Mouse (Mus musculus): ENCODE measurements at regions not wholly inside any gene's neighbourhood (a gene's known extent, or its start where the extent isn't known, plus 50 kb on each side); places are given as distances from the start of the nearest gene placed in this dataset.
"Not testable (repeated sequence)": the region's sequence is repeated elsewhere in the genome, so short reads cannot be mapped to it uniquely, and the experiment has no call there.

DNA sequence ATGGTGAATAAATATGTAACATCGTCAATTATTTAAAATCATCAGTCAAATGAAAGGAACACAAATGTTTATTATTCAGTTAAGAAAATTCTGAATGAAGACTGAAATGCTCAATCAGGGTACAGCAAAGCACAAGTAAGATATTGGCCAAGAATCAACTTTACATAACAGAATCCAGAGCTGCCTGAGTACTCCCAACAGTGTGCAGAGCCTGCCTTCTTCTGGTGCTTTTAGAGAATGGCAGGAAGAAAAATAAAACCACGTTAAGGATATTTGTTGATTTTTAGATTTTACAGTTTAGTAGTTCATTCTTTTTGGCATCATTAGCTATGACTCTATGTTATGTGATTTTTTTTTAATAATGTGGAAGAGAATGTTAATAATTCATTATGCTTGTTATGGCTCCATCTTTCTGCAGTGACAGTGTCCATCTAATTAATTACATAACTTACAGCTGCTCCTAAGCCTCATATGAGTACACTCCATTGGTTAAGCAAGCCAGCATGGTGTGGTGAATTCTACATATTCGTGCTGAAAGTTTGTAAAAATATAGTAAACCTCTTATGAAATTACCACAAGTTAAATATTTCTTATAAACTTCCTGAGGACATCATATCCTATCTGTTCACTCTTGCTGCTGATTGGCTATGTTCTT lies 579.0 kb downstream of the Kcna4 start:
- peak; percentile 4 for DNase-seq

DNA sequence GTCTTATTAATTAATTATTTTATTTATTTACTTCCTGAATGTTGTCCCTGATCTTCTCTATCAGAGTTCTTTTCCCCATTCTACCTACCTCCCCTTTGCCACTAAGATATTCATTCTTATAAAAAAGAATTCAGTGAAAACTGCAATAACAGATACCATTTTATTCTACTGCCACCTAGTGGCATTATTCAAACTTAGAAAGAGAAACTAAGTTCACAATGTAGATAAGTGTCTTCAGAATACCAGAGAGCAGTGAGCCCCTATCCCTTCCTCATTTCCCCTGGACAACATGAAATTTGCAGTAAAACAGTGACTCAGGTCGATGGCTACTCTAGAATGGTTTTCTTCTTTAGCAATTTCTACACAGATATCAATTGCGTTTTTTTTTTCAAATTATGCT lies 589.2 kb downstream of the Kcna4 start:
- peak; percentile 16 for DNase-seq

DNA sequence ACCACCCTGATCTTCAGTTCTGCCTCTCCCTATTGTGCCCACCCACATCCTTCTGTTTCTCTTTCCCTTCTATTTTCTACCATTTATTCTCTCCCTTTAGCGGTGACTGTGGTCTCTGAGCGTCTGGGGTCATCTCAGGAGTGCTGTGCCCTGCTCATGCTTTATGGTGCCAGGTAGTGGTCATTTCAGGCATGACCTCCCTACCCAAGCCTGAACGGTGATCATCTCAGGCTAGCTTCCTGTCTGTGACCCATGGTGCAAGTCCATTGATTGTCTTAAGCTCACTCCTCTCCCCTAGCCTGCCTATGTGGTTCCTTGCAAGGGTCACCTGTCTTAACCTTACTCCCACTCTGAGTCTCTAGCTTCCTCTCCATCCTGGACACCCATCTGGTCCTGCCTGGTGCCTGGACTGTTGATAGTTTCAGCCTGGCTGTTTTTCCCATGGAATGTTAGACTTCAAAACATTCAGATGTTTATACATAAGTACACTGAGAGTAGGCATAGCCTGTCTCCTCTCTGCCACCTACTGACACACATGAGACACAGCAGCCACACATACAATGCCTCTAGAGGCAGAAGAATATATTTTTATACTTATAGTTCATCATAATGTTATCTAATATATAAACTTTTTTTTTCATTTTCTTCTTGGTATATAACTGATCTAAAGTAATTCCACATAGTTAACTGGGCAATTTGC lies 595.8 kb downstream of the Kcna4 start:
- no peak for DNase-seq

DNA sequence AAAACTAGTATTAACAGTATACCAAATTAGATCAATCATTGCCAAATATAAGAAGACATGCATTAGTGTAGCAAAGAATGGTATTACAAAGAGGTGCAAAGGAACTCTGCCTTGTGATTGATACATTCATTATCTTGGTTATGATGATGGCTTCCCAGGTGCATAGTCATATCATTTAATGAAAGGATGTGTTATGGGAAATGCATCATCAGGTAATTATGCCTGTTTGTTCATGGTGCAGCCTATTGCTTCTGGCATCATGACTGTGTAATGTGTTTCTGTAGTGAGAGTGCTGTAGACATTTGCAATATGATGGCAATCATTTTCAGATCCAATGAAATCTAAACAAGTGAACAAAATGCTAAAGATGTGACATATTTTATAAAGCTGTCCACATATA lies 597.8 kb downstream of the Kcna4 start:
- no peak for DNase-seq

DNA sequence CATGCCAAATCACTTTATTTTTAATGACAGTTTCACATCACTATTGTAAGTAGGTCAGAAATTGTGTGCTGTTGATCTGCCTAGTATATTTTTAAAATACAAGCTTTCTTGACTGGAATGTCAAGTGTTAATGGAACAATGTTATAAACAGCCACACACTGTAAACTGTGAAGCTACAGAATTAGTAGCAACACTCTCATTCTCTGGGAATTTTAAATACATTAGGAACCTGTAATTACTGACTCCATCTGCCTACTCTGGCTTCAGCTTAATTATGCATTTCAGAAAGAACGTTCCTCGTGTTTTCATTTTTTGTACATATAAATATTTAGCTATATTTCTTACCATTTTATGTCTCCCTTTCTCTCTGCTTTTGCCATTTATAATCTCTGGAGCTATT lies 634.7 kb downstream of the Kcna4 start:
- no peak for DNase-seq

DNA sequence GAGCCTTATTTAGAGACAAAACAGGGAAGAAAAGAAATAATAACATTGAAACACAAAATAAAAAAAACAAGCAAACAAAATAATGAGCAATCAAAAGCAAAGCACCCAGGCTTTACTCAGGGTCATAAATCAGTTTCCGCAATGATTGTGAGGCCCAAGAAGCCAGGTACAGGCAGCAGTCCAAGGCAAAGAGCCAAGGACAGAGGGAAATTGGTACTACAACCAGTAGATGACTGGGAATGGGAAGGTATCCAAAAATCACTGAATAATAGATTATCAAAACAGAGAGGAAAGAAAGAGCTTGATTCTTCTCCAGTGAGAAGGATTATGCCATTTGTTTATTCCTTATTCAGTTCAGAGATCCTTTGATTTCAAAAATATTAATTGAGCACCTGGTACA lies 636.2 kb downstream of the Kcna4 start:
- no peak for DNase-seq

DNA sequence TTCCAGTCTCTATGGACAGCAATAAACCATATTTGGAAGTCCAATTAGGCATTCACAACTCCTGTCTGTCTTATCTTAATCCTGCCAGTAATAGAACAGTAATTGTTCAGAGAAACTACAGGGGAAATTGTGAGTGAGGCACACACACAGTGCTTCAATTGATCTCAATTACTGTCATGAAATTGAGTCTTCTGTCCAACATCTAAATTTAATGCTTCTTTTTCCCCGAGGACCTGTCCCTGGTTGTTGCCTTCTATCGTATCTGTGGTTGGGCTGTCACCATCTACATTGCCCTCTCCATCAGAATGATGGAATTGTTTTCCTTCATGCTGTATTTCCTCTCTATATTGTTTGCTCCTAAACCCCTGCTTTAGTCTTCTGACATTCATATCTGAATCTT lies 644.9 kb downstream of the Kcna4 start:
- no peak for DNase-seq

DNA sequence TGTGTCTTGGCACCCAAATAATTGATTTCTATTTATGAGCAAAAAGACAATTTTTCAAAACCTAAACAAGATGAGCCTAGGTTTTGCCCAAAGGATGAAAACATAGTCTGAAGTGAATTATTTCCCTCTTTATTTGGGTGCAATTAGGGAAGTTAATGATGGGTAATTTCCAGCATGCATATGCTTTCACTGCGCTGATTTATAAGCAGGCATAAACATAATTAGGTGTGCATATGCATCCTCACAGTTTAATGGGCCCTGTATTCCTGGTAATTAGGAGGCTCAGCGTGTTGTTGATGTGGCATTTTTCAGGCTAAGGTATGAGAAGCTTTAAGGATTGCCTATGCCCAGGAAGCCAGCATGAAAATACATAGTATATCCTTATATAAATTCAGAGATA lies 645.3 kb downstream of the Kcna4 start:
- no peak for DNase-seq

DNA sequence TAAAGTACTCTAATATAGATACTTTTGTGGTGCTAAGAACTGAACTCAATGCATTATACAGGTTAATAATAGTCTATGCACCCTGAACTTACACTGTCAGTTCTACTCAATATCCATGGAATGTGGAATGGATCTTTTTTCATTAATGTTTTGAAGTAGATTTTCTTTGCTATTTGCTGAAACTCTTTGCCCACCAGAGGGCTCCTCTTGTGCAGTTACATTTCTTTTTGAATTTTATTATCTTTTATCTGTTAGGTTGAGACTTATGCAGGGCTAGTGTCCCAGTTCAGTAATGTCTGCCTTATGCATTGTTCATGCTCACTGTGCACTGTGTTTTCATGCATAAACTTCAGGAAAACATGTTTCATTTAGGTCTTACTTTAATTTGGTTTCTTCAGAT lies 650.9 kb downstream of the Kcna4 start:
- no peak for DNase-seq

DNA sequence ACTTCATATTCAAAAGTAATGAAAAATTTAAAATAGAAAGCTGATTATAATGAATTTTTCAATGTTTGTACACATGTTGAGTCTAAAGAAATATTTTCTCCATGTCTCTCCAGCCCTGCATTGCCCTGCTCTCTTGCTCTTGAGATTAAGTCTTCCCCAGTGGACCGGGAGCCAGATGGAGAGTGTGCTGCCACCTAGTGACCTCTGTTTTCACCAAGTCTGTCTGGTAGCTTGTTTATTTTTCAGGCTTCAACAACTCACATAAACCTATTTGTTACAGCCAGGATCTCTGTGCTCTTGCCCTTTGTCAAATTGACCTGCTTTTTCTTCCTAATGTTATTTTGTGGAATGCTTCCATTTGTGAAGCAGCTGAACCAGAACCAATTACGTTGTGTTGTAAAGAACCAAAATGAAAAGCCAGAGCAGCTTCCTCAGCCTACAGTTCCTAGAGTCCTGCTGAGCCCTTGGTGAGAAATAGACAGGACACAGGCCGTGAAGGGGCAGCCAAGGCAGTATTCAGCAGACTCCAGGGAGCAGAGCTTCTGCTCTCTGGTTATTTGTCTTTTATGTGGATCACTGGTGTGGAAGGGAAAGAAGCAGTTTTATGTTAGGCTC lies 655.5 kb downstream of the Kcna4 start:
- peak; percentile 31 for DNase-seq

DNA sequence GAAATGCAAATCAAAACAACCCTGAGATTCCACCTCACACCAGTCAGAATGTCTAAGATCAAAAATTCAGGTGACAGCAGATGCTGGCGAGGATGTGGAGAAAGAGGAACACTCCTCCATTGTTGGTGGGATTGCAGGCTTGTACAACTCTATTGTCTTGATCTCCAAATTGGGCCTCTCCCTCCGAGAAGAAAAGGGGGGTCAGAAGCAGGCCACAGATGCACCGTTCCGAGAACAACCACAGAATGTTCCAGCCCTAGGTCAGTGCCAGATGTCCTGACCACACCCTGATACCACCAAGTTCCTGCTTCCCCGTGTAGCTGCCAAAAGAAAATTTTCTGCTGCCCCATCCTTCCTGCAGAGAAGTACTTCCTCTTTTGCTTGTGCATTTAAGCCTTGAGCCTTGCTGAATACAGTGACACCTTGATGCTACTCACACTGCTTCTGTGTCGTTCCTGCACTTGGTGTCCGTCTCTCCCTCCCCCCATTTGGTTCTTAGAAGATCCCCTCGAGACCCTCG lies 665.2 kb downstream of the Kcna4 start:
- DNase-seq, result not testable (repeated sequence)

DNA sequence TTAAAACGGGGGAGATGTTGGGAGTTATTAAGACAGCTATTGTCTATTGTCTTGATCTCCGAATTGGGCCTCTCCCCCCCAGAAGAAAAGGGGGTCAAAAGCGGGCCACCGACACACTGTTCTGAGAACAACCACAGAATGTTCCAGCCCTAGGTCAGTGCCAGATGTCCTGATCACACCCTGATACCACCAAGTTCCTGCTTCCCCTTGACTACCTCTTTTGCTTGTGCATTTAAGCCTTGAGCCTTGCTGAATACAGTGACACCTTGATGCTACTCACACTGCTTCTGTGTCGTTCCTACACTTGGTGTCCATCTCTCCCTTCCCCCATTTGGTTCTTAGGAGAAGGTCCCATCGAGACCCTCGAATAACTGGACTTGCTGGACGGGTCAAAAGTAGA lies 673.5 kb downstream of the Kcna4 start:
- not testable (repeated sequence) for DNase-seq

DNA sequence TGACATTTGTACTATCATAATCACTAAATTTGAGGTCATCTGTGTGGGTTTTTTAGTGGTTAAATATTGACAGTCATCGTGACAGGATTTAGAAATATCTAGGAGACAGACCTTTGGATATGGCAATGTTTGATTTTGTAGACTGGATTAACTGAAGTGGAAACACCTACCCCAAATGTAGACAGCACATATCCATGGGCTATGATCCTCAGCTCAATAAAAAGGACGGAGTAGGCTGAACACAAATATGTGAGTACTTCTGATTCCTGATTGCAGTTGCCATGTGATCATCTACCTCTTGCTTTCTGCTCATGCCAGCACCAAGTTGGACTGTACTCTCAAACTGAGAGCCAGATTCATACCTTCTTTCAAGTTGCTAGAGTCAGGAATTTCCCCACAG lies 674.4 kb downstream of the Kcna4 start:
- peak; percentile 15 for DNase-seq

DNA sequence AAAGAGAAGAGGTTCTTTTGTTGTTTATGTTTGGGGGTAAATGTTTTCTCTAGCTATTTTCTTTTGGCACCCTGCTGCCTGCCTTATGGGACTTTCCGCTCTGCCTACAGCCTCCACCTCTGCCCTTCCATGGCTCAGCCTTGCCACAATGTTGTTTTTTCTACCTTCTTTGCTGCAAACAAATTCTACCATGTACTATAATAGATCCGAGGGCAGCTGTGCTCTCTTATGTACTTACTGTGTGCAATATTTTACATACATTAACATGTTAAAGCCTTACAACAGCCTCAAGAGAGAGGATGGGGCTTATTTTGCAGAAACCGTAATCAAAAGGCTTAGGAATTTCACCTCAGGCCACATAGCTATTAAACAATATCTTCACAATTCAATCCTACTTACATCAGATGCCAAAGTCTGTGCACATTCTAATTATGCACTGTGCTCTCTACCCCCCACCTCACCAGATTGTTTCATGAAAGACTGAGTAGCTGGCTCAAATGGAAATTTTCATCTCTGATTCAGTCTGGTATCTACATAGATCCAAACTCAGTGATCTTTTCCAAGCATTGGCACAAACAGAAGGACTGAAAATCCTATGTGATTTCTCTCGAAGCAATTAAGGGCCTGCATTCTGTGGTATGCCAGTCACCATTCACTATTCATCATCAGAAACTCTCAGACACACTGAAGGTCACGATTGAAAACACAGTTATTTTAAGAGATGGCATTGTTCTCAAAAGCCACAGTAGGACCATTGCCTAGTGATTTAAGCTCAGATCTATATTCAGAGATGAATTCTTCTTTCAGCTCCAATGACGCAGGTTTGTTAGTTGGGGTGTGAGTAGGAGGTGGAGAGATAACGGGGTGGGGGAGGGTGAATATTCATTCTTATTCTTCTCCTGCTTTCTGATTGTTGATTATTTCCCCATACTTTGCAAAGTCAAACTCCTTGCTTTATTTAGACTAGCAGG lies 675.2 kb downstream of the Kcna4 start:
- no peak for DNase-seq

DNA sequence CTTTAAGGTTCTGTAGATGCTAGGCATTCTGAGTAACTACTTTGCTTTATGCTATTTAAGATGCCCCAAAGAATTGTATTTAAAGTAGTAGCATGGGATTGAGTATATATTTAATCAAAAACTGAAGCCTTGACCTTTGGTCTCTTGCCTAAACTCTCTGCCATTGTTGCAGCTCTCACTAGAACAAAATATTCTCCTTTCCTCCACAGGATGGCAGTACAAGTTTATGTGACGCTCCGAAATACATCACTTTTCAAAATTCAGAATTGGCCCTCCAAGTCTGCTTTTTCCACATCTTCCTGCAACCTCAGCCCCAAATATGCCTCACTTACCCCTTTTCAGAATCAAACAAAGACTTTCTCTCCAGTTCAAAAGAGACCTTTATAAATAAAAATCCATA lies 678.1 kb downstream of the Kcna4 start:
- no peak for DNase-seq

DNA sequence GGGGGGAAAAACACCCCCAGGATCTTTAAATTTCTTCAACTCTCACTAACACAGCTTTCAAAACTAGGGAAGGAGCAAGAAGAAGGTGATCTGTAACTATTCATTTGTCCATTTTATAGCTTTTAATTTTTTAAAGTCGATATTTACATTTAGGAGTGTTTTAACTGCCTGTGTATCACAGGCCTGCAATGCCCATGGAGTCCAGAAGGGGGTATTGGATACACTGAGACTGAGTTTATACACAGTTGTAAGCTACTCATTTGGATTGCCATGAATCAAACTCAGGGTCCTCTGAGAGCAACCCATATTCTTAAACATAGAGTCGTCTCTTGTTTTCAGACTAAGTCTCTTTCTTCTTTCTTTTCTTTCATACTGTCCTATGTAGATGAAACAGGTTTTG lies 679.1 kb downstream of the Kcna4 start:
- DNase-seq, result no peak

DNA sequence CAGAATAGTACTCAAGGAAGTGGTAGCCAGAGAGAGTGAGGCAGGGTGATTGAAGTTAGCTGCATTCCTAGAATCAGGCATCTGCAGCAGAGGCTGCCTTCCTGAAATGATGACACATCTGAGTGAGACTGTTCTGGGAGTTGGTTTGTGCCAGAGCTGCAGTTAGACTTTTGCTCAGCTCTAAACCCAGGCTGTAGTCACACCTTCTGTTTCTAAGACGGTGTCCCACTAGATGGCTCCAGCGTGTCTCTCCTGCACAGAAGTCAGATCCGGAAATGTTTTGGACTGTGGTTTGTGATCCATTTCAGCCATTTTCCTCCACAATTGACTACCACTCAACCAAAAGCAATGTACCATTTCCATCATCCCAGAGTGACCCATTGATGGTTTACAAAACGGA lies 683.1 kb downstream of the Kcna4 start:
- DNase-seq, result no peak

DNA sequence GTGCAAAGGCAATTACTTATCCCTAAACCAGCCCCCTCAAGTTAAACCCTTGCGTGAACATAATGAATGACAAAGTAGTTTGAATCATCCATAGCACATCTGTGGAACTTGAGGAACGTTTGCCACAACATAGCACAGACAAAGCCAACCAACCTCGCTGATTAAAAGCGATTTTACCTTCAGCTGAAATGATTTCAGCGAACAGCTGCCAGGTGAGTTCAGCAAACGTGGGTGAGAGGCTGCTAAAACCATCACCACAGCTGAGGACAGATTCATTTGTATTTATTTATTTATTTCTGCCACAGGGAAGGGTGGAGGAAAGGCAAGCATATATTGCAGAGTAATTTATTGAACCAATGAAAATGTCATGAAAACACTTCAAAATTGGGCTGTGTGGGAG lies 704.4 kb downstream of the Kcna4 start:
- DNase-seq, result no peak

DNA sequence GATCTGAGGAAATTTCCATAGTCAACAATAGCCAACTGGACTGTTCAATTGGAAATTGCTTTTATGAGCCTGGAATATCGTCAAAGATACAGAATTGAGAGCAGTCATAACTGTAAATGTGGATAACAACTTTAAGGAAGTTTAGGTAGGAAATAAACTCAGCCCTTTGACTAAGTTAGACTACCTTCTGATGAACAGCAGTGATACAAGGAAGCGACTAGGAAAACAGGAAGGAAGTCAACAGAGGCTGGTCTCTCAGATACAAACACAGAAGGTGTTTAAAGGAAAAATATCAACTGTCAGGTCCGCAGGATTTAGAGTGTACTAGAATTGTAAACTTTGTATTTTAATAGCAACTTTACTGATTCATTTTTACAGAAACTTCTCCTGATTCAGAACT lies 721.1 kb downstream of the Kcna4 start:
- DNase-seq, result no peak

DNA sequence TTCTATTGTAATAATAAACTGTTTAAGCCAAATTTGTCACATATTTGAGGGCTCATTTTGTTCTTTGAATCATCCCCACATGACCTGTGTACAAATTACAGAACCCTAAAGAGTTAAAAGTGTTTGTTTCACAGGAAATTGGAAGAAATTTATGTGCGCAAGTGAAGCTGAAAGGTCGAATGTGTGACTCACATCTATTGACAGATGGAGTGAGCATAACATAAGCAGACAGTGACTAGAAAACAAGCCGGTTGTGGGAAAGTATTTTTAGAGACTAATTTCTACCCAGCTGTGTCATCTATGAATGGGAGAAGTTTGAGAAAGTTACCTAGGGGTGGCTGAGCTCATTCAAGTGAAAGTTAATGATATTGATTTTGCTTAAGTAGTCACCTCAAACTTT lies 732.8 kb downstream of the Kcna4 start:
- no peak for DNase-seq

DNA sequence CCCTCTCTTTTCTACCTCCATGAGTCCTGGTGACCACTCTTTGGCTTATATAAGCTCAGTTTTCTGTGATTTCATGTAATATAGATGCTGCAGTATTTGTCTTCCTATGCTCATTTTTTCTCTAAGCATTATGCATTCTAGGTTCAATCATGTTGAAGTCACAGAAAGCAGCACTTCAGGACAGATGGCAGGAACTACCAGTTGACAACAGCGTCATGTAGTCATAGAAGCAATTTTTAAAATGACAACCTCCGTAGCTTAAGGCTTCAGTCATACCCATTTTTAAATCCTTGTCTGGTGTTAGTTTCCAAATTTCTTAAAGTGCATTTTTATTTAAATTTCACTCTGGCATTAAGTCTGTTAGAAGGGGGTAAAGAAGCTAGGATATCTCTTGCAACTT lies 740.2 kb downstream of the Kcna4 start:
- no peak for DNase-seq

DNA sequence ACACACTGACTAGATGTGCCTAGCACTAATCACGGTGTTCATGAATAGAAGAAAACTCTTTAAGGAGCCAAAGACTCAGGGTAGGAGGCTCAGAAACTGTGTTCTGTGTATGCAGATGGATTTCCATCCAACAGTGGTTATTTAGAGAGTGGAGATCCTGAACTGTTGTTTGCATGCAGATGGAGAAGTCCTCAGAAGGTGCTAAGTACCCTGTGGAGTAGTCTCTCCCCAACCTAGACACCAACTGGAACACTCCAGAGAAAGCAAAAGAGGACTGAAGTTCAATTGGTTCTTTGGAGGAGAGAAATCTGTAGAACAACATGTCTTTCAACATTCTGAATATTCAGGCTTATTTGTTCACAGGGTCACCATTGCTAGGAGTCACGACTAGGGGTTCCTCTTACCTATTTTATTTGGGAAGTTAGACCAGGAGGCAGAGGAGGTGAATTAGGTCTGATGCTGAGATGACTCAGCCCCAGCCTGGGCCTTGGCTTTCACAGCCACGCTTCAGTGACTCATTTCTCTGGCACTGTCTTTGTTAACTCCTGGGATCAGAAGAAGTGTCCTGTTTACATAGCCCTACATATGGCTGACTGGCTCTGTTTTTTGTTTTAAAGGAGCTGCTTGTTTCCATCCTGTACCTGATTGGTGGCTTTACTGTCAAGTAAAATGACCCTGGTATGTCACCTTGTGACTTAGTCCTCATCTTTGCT lies 742.0 kb downstream of the Kcna4 start:
- no peak for DNase-seq

Measured in kidney, adult 9 months (tissue).